Mouse (Mus musculus): ENCODE measurements around the gene Fgfr2. TPM values are rescaled to one million over a fixed set of nuclear protein-coding genes. Genes with fewer than 3 reads are reported as not detected.

The Fgfr2 gene
- polyA plus RNA-seq, 1 experiment from 2014 or later, result 93.6 TPM

GRCm38 (mm10) chr7:130385732-130386294, 2737.3 kb downstream of the Fgfr2 start:
- Histone ChIP-seq H3K27ac (ENCODE audit: low read depth, low read length) (no peak overlapping the region; the same call in 1 of the 2 replicates), H3K9me3 (ENCODE audit: control insufficient read depth, low read length) (peaks cover 3% of the 10 kb centered on the region; the same call in 1 of the 2 replicates), H3K4me3 (ENCODE audit: low read depth, low read length) (no peak overlapping the region), H3K9ac (ENCODE audit: low read length) (no peak overlapping the region), H3K36me3 (ENCODE audit: control insufficient read depth, insufficient read depth, low read length) (no peaks in the 10 kb centered on the region), H3K27me3 (ENCODE audit: control insufficient read depth, insufficient read depth, low read length) (peaks cover 3% of the 10 kb centered on the region; the same call in 1 of the 2 replicates), H3K4me1 (replicated peaks; ENCODE audit: control insufficient read depth, insufficient read depth, low read length) (no peaks in the 10 kb centered on the region; the same call in 1 of the 2 replicates), H3K4me2 (ENCODE audit: low read depth, low read length, severe bottlenecking) (no peak overlapping the region)
- DNase-seq (ENCODE audit: low spot score) (no peak), ATAC-seq (replicated peaks; ENCODE audit: low FRiP score) (no peak)
- 58% methylated on average over 8 of the region's 8 CpGs for WGBS

GRCm38 (mm10) chr7:130382126-130382525, 2741.0 kb downstream of the Fgfr2 start:
- DNase-seq (ENCODE audit: low spot score) (peak; percentile 52), ATAC-seq (replicated peaks; ENCODE audit: low FRiP score) (no peak)
- H3K4me2 ChIP-seq (ENCODE audit: low read depth, low read length, severe bottlenecking), result no peak overlapping the region
- H3K4me1 ChIP-seq (replicated peaks; ENCODE audit: control insufficient read depth, insufficient read depth, low read length), result no peaks in the 10 kb centered on the region; the same call in 1 of the 2 replicates
- no peak overlapping the region for H3K4me3 ChIP-seq (ENCODE audit: low read depth, low read length)
- no peak overlapping the region for H3K9ac ChIP-seq (ENCODE audit: low read length)
- peaks cover 3% of the 10 kb centered on the region; the same call in 1 of the 2 replicates for H3K9me3 ChIP-seq (ENCODE audit: control insufficient read depth, low read length)
- 87% methylated on average over 13 of the region's 13 CpGs for WGBS
- H3K27ac ChIP-seq (ENCODE audit: low read depth, low read length), result no peak overlapping the region
- H3K27me3 ChIP-seq (ENCODE audit: control insufficient read depth, insufficient read depth, low read length), result peaks cover 15% of the 10 kb centered on the region
- H3K36me3 ChIP-seq (ENCODE audit: control insufficient read depth, insufficient read depth, low read length), result no peaks in the 10 kb centered on the region

- DNase-seq (ENCODE audit: low spot score), result no peak
- H3K27ac ChIP-seq (ENCODE audit: low read depth, low read length), result no peak overlapping the region
Observed at GRCm38 (mm10) chr7:130381387-130381951, 2741.7 kb downstream of the Fgfr2 start.

GRCm38 (mm10) chr7:130380769-130381355, 2742.3 kb downstream of the Fgfr2 start:
- 85% methylated on average over 8 of the region's 8 CpGs for WGBS
- no peak overlapping the region for H3K4me2 ChIP-seq (ENCODE audit: low read depth, low read length, severe bottlenecking)
- ATAC-seq (replicated peaks; ENCODE audit: low FRiP score) (no peak), DNase-seq (ENCODE audit: low spot score) (no peak)
- H3K9ac ChIP-seq (ENCODE audit: low read length), result no peak overlapping the region
- no peak overlapping the region for H3K4me3 ChIP-seq (ENCODE audit: low read depth, low read length)
- peaks cover 15% of the 10 kb centered on the region for H3K27me3 ChIP-seq (ENCODE audit: control insufficient read depth, insufficient read depth, low read length)
- no peaks in the 10 kb centered on the region; the same call in 1 of the 2 replicates for H3K4me1 ChIP-seq (replicated peaks; ENCODE audit: control insufficient read depth, insufficient read depth, low read length)
- peaks cover 3% of the 10 kb centered on the region; the same call in 1 of the 2 replicates for H3K9me3 ChIP-seq (ENCODE audit: control insufficient read depth, low read length)
- H3K27ac ChIP-seq (ENCODE audit: low read depth, low read length), result no peak overlapping the region
- H3K36me3 ChIP-seq (ENCODE audit: control insufficient read depth, insufficient read depth, low read length), result no peaks in the 10 kb centered on the region

More at GRCm38 (mm10) chr7:130381387-130381951, 2741.7 kb downstream of the Fgfr2 start:
- 61% methylated on average over 8 of the region's 8 CpGs for WGBS
- peak; percentile 46 for ATAC-seq (replicated peaks; ENCODE audit: low FRiP score)
- peaks cover 3% of the 10 kb centered on the region; the same call in 1 of the 2 replicates for H3K9me3 ChIP-seq (ENCODE audit: control insufficient read depth, low read length)
- H3K4me1 ChIP-seq (replicated peaks; ENCODE audit: control insufficient read depth, insufficient read depth, low read length), result no peaks in the 10 kb centered on the region; the same call in 1 of the 2 replicates
- H3K4me2 ChIP-seq (ENCODE audit: low read depth, low read length, severe bottlenecking), result no peak overlapping the region
- H3K27me3 ChIP-seq (ENCODE audit: control insufficient read depth, insufficient read depth, low read length), result peaks cover 15% of the 10 kb centered on the region
- no peak overlapping the region for H3K4me3 ChIP-seq (ENCODE audit: low read depth, low read length)
- no peaks in the 10 kb centered on the region for H3K36me3 ChIP-seq (ENCODE audit: control insufficient read depth, insufficient read depth, low read length)
- no peak overlapping the region for H3K9ac ChIP-seq (ENCODE audit: low read length)

- H3K4me1 ChIP-seq (replicated peaks; ENCODE audit: control insufficient read depth, insufficient read depth, low read length), result no peaks in the 10 kb centered on the region; the same call in 1 of the 2 replicates
- H3K9me3 ChIP-seq (ENCODE audit: control insufficient read depth, low read length), result peaks cover 3% of the 10 kb centered on the region; the same call in 1 of the 2 replicates
- 95% methylated on average over 7 of the region's 7 CpGs for WGBS
- DNase-seq (ENCODE audit: low spot score) (no peak), ATAC-seq (replicated peaks; ENCODE audit: low FRiP score) (no peak)
- H3K27me3 ChIP-seq (ENCODE audit: control insufficient read depth, insufficient read depth, low read length), result peaks cover 15% of the 10 kb centered on the region
- no peaks in the 10 kb centered on the region for H3K36me3 ChIP-seq (ENCODE audit: control insufficient read depth, insufficient read depth, low read length)
- H3K4me3 ChIP-seq (ENCODE audit: low read depth, low read length), result no peak overlapping the region
- no peak overlapping the region for H3K27ac ChIP-seq (ENCODE audit: low read depth, low read length)
- H3K4me2 ChIP-seq (ENCODE audit: low read depth, low read length, severe bottlenecking), result no peak overlapping the region
- H3K9ac ChIP-seq (ENCODE audit: low read length), result no peak overlapping the region
Observed at GRCm38 (mm10) chr7:130380367-130380766, 2742.8 kb downstream of the Fgfr2 start.

- H3K27ac ChIP-seq (ENCODE audit: low read depth, low read length), result no peak overlapping the region
- no peak overlapping the region for H3K4me2 ChIP-seq (ENCODE audit: low read depth, low read length, severe bottlenecking)
- no peaks in the 10 kb centered on the region for H3K36me3 ChIP-seq (ENCODE audit: control insufficient read depth, insufficient read depth, low read length)
- peaks cover 3% of the 10 kb centered on the region; the same call in 1 of the 2 replicates for H3K9me3 ChIP-seq (ENCODE audit: control insufficient read depth, low read length)
- ATAC-seq (replicated peaks; ENCODE audit: low FRiP score) (no peak), DNase-seq (ENCODE audit: low spot score) (no peak)
- H3K9ac ChIP-seq (ENCODE audit: low read length), result no peak overlapping the region
- peaks cover 15% of the 10 kb centered on the region for H3K27me3 ChIP-seq (ENCODE audit: control insufficient read depth, insufficient read depth, low read length)
- no peak overlapping the region for H3K4me3 ChIP-seq (ENCODE audit: low read depth, low read length)
- H3K4me1 ChIP-seq (replicated peaks; ENCODE audit: control insufficient read depth, insufficient read depth, low read length), result no peaks in the 10 kb centered on the region; the same call in 1 of the 2 replicates
- 83% methylated on average over 5 of the region's 5 CpGs for WGBS
Observed at GRCm38 (mm10) chr7:130379886-130380285, 2743.3 kb downstream of the Fgfr2 start.

GRCm38 (mm10) chr7:130378308-130378707, 2744.8 kb downstream of the Fgfr2 start:
- 87% methylated on average over 3 of the region's 3 CpGs for WGBS
- no peak overlapping the region for H3K4me3 ChIP-seq (ENCODE audit: low read depth, low read length)
- DNase-seq (ENCODE audit: low spot score) (no peak), ATAC-seq (replicated peaks; ENCODE audit: low FRiP score) (no peak)
- no peak overlapping the region for H3K27ac ChIP-seq (ENCODE audit: low read depth, low read length)
- peaks cover 3% of the 10 kb centered on the region; the same call in 1 of the 2 replicates for H3K9me3 ChIP-seq (ENCODE audit: control insufficient read depth, low read length)
- no peak overlapping the region for H3K4me2 ChIP-seq (ENCODE audit: low read depth, low read length, severe bottlenecking)
- no peaks in the 10 kb centered on the region for H3K36me3 ChIP-seq (ENCODE audit: control insufficient read depth, insufficient read depth, low read length)
- peaks cover 28% of the 10 kb centered on the region for H3K27me3 ChIP-seq (ENCODE audit: control insufficient read depth, insufficient read depth, low read length)
- H3K4me1 ChIP-seq (replicated peaks; ENCODE audit: control insufficient read depth, insufficient read depth, low read length), result no peaks in the 10 kb centered on the region; the same call in 1 of the 2 replicates
- H3K9ac ChIP-seq (ENCODE audit: low read length), result no peak overlapping the region

GRCm38 (mm10) chr7:130374311-130374710, 2748.8 kb downstream of the Fgfr2 start:
- no peaks in the 10 kb centered on the region for H3K36me3 ChIP-seq (ENCODE audit: control insufficient read depth, insufficient read depth, low read length)
- H3K9me3 ChIP-seq (ENCODE audit: control insufficient read depth, low read length), result no peaks in the 10 kb centered on the region; the same call in 1 of the 2 replicates
- peaks cover 50% of the 10 kb centered on the region for H3K27me3 ChIP-seq (ENCODE audit: control insufficient read depth, insufficient read depth, low read length)
- H3K4me1 ChIP-seq (replicated peaks; ENCODE audit: control insufficient read depth, insufficient read depth, low read length), result peaks cover 4% of the 10 kb centered on the region
- no peak overlapping the region for H3K4me2 ChIP-seq (ENCODE audit: low read depth, low read length, severe bottlenecking)
- ATAC-seq (replicated peaks; ENCODE audit: low FRiP score) (no peak), DNase-seq (ENCODE audit: low spot score) (no peak)
- 89% methylated on average over 9 of the region's 9 CpGs for WGBS
- no peak overlapping the region for H3K9ac ChIP-seq (ENCODE audit: low read length)
- H3K27ac ChIP-seq (ENCODE audit: low read depth, low read length), result no peak overlapping the region
- no peak overlapping the region for H3K4me3 ChIP-seq (ENCODE audit: low read depth, low read length)
